ENCODE assay signal across 8 mouse cellular contexts in genomic region chr3:89227307-89228179, GRCm38 (mm10). TPM values are rescaled to one million over a fixed set of nuclear protein-coding genes. Genes with fewer than 3 reads are reported as not detected.
DNase-seq lines count a peak whose midpoint lies in the region; ATAC-seq and TF ChIP-seq lines count a peak whose summit lies in the region.

No protein-coding gene starts in this region.

- DNase-seq in adrenal gland, postnatal 25 days: peak; percentile 88
- DNase-seq in forebrain, embryonic 11.5 days (ENCODE audit: low spot score): peak; percentile 97
- DNase-seq in kidney, postnatal 10 days: peak; percentile 92
- DNase-seq in telencephalon, adult 2 months (ENCODE audit: low read depth, low spot score): peak; percentile 93

- TF ChIP-seq POLR2A in myocyte (IDR thresholded peaks at IDR 0.05; ENCODE audit: insufficient read length, low read depth): no peak

- H3K36me3 ChIP-seq in forebrain, embryonic 11.5 days (ENCODE audit: control insufficient read depth, insufficient read depth, low read length): peaks cover 3% of the 10 kb centered on the region; the same call in 1 of the 2 replicates
- no peaks in the 10 kb centered on the region for H3K36me3 ChIP-seq in heart, embryonic 16.5 days (ENCODE audit: control insufficient read depth, insufficient read depth)
- no peaks in the 10 kb centered on the region for H3K36me3 ChIP-seq in liver, embryonic 12.5 days
- H3K36me3 ChIP-seq in myocyte (ENCODE audit: control insufficient read depth, insufficient read depth): no peaks in the 10 kb centered on the region

- peak overlapping the region; percentile 95 for H3K4me2 ChIP-seq in forebrain, embryonic 11.5 days (ENCODE audit: low read depth, low read length, severe bottlenecking)
- peak overlapping the region; percentile 76 for H3K4me2 ChIP-seq in heart, embryonic 16.5 days (ENCODE audit: low read depth, low read length)
- peak overlapping the region; percentile 76 for H3K4me2 ChIP-seq in liver, embryonic 12.5 days
- H3K4me2 ChIP-seq in myocyte (ENCODE audit: low read depth): peak overlapping the region; percentile 70

- WGBS in forebrain, embryonic 11.5 days: under 1% methylated on average over 41 of the region's 41 CpGs
- 4% methylated on average over 41 of the region's 41 CpGs for whole genome bisulfite sequencing in heart, embryonic 16.5 days
- 6% methylated on average over 41 of the region's 41 CpGs for WGBS in liver, embryonic 12.5 days (ENCODE audit: insufficient replicate concordance)

- H3K4me3 ChIP-seq in forebrain, embryonic 11.5 days (ENCODE audit: low read depth, low read length): peak overlapping the region; percentile 97
- H3K4me3 ChIP-seq in heart, embryonic 16.5 days (ENCODE audit: low read length): peak overlapping the region; percentile 61
- H3K4me3 ChIP-seq in liver, embryonic 12.5 days: peak overlapping the region; percentile 55
- H3K4me3 ChIP-seq in myocyte: peak overlapping the region; percentile 22

- H3ac ChIP-seq in myocyte (ENCODE audit: control insufficient read depth, insufficient read length): no peak overlapping the region

- no peaks in the 10 kb centered on the region for H3K27me3 ChIP-seq in forebrain, embryonic 11.5 days (ENCODE audit: control insufficient read depth, insufficient read depth, low read length)
- peaks cover 16% of the 10 kb centered on the region; the same call in 1 of the 2 replicates for H3K27me3 ChIP-seq in heart, embryonic 16.5 days (ENCODE audit: control insufficient read depth, insufficient read depth, low read length)
- H3K27me3 ChIP-seq in liver, embryonic 12.5 days (replicated peaks): peaks cover 95% of the 10 kb centered on the region
- H3K27me3 ChIP-seq in myocyte (ENCODE audit: control insufficient read depth, insufficient read depth, insufficient read length): no peaks in the 10 kb centered on the region

- ATAC-seq in CD4-positive, CD25-positive, alpha-beta regulatory T cell, adult 4 months: peak; percentile 54
- peak; percentile 85 for ATAC-seq in forebrain, embryonic 11.5 days (replicated peaks; ENCODE audit: low FRiP score)
- ATAC-seq in heart, embryonic 16.5 days (replicated peaks; ENCODE audit: extremely low read depth, insufficient read depth, low FRiP score): peak; percentile 72
- peak; percentile 35 for ATAC-seq in liver, embryonic 12.5 days

- H3K9ac ChIP-seq in forebrain, embryonic 11.5 days (ENCODE audit: low read length): peak overlapping the region; percentile 74
- peak overlapping the region; percentile 58 for H3K9ac ChIP-seq in heart, embryonic 16.5 days (ENCODE audit: low read length)
- H3K9ac ChIP-seq in liver, embryonic 12.5 days: peak overlapping the region; percentile 1

- H3K79me2 ChIP-seq in myocyte (ENCODE audit: control insufficient read depth, insufficient read depth): no peaks in the 10 kb centered on the region

- H3K4me1 ChIP-seq in forebrain, embryonic 11.5 days (replicated peaks; ENCODE audit: control insufficient read depth, insufficient read depth, low read length): peaks cover 25% of the 10 kb centered on the region
- H3K4me1 ChIP-seq in heart, embryonic 16.5 days (ENCODE audit: control insufficient read depth, insufficient read depth, low read length): peaks cover 12% of the 10 kb centered on the region
- H3K4me1 ChIP-seq in liver, embryonic 12.5 days: peaks cover 32% of the 10 kb centered on the region

- no peaks in the 10 kb centered on the region for H3K9me3 ChIP-seq in forebrain, embryonic 11.5 days (ENCODE audit: control insufficient read depth, low read length)
- H3K9me3 ChIP-seq in heart, embryonic 16.5 days (replicated peaks; ENCODE audit: control insufficient read depth, low read length): no peaks in the 10 kb centered on the region
- no peaks in the 10 kb centered on the region for H3K9me3 ChIP-seq in liver, embryonic 12.5 days (replicated peaks)

- peak overlapping the region; percentile 98 for H3K27ac ChIP-seq in forebrain, embryonic 11.5 days (ENCODE audit: low read depth, low read length)
- 0 out of 2 replicates have a peak overlapping the region, but pooled peaks have one; percentile 20 for H3K27ac ChIP-seq in heart, embryonic 16.5 days (ENCODE audit: low read length)
- no peak overlapping the region for H3K27ac ChIP-seq in liver, embryonic 12.5 days

TF ChIP-seq in myocyte, 11 proteins besides CTCF, POLR2A, EP300 and RAD21:
- TF ChIP-seq SRF (IDR thresholded peaks at IDR 0.05; ENCODE audit: control insufficient read depth, insufficient read length, low read depth) (no peak), TCF3 (IDR thresholded peaks at IDR 0.05; ENCODE audit: insufficient read length, low read depth) (no peak), MAX (IDR thresholded peaks at IDR 0.05; ENCODE audit: low read depth) (no peak), E2F4 (IDR thresholded peaks at IDR 0.05; ENCODE audit: insufficient read depth) (no peak), MYOG (IDR thresholded peaks at IDR 0.05; ENCODE audit: control insufficient read depth in 1 of 3, insufficient read depth in 1 of 3, insufficient read length in 2 of 3, low read depth in 2 of 3) (no peak), POLR2AphosphoS2 (IDR thresholded peaks at IDR 0.05; ENCODE audit: insufficient read length, low read depth) (no peak), CEBPB (IDR thresholded peaks at IDR 0.05; ENCODE audit: insufficient read depth, poor library complexity, severe bottlenecking) (no peak), TCF12 (IDR thresholded peaks at IDR 0.05; ENCODE audit: insufficient read depth, poor library complexity, severe bottlenecking) (no peak), MYOD1 (IDR thresholded peaks at IDR 0.05; ENCODE audit: control insufficient read depth in 1 of 3, insufficient read length in 2 of 3, low read depth in 2 of 3) (no peak)
TF ChIP-seq in myocyte: peak in this region for 0.

RNA-seq across cellular contexts. Expression of gene Mtx1, which starts 0.7 kb away (rescaled TPM):
- polyA plus RNA-seq in CD4-positive, CD25-positive, alpha-beta regulatory T cell, adult 4 months (2017; shearing (Covaris generic)): 100 to 1,000 TPM in 1 of 2 experiments, 10 to 100 TPM in 1; 78.8 to 144 TPM
- 143 and 154 TPM in 2 replicates for total RNA-seq in adrenal gland, postnatal 25 days (2021)
- 194 and 213 TPM in 2 replicates for polyA plus RNA-seq in forebrain, embryonic 11.5 days (2014; fragmentation: Nextera tagmentation; extraction: Ambion mirVana)
- polyA plus RNA-seq in heart, embryonic 16.5 days (2015; fragmentation: Nextera tagmentation; extraction: Ambion mirVana): 120 and 127 TPM in 2 replicates
- polyA plus RNA-seq in liver, embryonic 12.5 days (2016; fragmentation: Nextera tagmentation; extraction: Ambion mirVana): 160 and 167 TPM in 2 replicates
- 114 TPM for polyA plus RNA-seq in myocyte (2012; fragmentation: generic; extraction: Trizol)

RNA-seq across cellular contexts. Expression of gene Muc1, which starts 1.3 kb away (rescaled TPM):
- polyA plus RNA-seq in CD4-positive, CD25-positive, alpha-beta regulatory T cell, adult 4 months (2017; shearing (Covaris generic)): 1 to 10 TPM; 1.1 to 2.0 TPM
- not detected in 2 replicates for total RNA-seq in adrenal gland, postnatal 25 days (2021)
- polyA plus RNA-seq in forebrain, embryonic 11.5 days (2014; fragmentation: Nextera tagmentation; extraction: Ambion mirVana): 2.0 and 3.4 TPM in 2 replicates
- polyA plus RNA-seq in heart, embryonic 16.5 days (2015; fragmentation: Nextera tagmentation; extraction: Ambion mirVana): 3.3 and 11.3 TPM in 2 replicates
- 0.13 TPM in 1 of 2 replicates, not detected in the other for polyA plus RNA-seq in liver, embryonic 12.5 days (2016; fragmentation: Nextera tagmentation; extraction: Ambion mirVana)
- polyA plus RNA-seq in myocyte (2012; fragmentation: generic; extraction: Trizol): 0.37 TPM

RNA-seq across cellular contexts. Expression of gene Thbs3, which starts 12.6 kb away (rescaled TPM):
- polyA plus RNA-seq in CD4-positive, CD25-positive, alpha-beta regulatory T cell, adult 4 months (2017; shearing (Covaris generic)): 1 to 10 TPM; 3.4 to 3.6 TPM
- 6.1 and 8.7 TPM in 2 replicates for total RNA-seq in adrenal gland, postnatal 25 days (2021)
- polyA plus RNA-seq in forebrain, embryonic 11.5 days (2014; fragmentation: Nextera tagmentation; extraction: Ambion mirVana): 63.3 and 69.9 TPM in 2 replicates
- polyA plus RNA-seq in heart, embryonic 16.5 days (2015; fragmentation: Nextera tagmentation; extraction: Ambion mirVana): 24.0 TPM in 2 replicates
- polyA plus RNA-seq in liver, embryonic 12.5 days (2016; fragmentation: Nextera tagmentation; extraction: Ambion mirVana): 1.7 and 3.1 TPM in 2 replicates
- polyA plus RNA-seq in myocyte (2012; fragmentation: generic; extraction: Trizol): 5.9 TPM

RNA-seq across cellular contexts. Expression of gene Krtcap2, which starts 18.2 kb away (rescaled TPM):
- polyA plus RNA-seq in CD4-positive, CD25-positive, alpha-beta regulatory T cell, adult 4 months (2017; shearing (Covaris generic)): 100 to 1,000 TPM; 258 to 319 TPM
- 126 and 127 TPM in 2 replicates for total RNA-seq in adrenal gland, postnatal 25 days (2021)
- polyA plus RNA-seq in forebrain, embryonic 11.5 days (2014; fragmentation: Nextera tagmentation; extraction: Ambion mirVana): 237 and 252 TPM in 2 replicates
- polyA plus RNA-seq in heart, embryonic 16.5 days (2015; fragmentation: Nextera tagmentation; extraction: Ambion mirVana): 202 and 234 TPM in 2 replicates
- polyA plus RNA-seq in liver, embryonic 12.5 days (2016; fragmentation: Nextera tagmentation; extraction: Ambion mirVana): 170 and 187 TPM in 2 replicates
- 371 TPM for polyA plus RNA-seq in myocyte (2012; fragmentation: generic; extraction: Trizol)

RNA-seq across cellular contexts. Expression of gene Trim46, which starts 18.6 kb away (rescaled TPM):
- polyA plus RNA-seq in CD4-positive, CD25-positive, alpha-beta regulatory T cell, adult 4 months (2017; shearing (Covaris generic)): 1 to 10 TPM; 4.0 to 7.0 TPM
- 2.6 and 3.2 TPM in 2 replicates for total RNA-seq in adrenal gland, postnatal 25 days (2021)
- polyA plus RNA-seq in forebrain, embryonic 11.5 days (2014; fragmentation: Nextera tagmentation; extraction: Ambion mirVana): 11.9 and 13.5 TPM in 2 replicates
- 1.1 and 1.3 TPM in 2 replicates for polyA plus RNA-seq in heart, embryonic 16.5 days (2015; fragmentation: Nextera tagmentation; extraction: Ambion mirVana)
- polyA plus RNA-seq in liver, embryonic 12.5 days (2016; fragmentation: Nextera tagmentation; extraction: Ambion mirVana): 0.31 and 0.38 TPM in 2 replicates
- polyA plus RNA-seq in myocyte (2012; fragmentation: generic; extraction: Trizol): 15.2 TPM

Comparison
In these comparisons a context has a peak if more than half of its experiments do, and no peak if none do; other contexts are left out.
1. ATAC-seq: peak in every context shown above with its lines; median percentile 85 in forebrain, embryonic 11.5 days; 72 in heart, embryonic 16.5 days; 54 in CD4-positive, CD25-positive, alpha-beta regulatory T cell, adult 4 months; 35 in liver, embryonic 12.5 days.
2. H3K4me3 ChIP-seq: peak in every context shown above with its lines; median percentile 97 in forebrain, embryonic 11.5 days; 61 in heart, embryonic 16.5 days; 55 in liver, embryonic 12.5 days; 22 in myocyte.
3. H3K9ac ChIP-seq: peak in every context shown above with its lines; median percentile 74 in forebrain, embryonic 11.5 days; 58 in heart, embryonic 16.5 days; 1 in liver, embryonic 12.5 days.